Mouse (Mus musculus) heart, adult 9 months (tissue): Measurements from ENCODE around the gene Gm7257.

Experiments
- DNase-seq, 2 experiments: peaks; one replicate each; pipeline ENCODE4 v3.0.0; 2022; ENCODE audit warnings: low spot score in 2 of 2

Gm7257 gene

DNA sequence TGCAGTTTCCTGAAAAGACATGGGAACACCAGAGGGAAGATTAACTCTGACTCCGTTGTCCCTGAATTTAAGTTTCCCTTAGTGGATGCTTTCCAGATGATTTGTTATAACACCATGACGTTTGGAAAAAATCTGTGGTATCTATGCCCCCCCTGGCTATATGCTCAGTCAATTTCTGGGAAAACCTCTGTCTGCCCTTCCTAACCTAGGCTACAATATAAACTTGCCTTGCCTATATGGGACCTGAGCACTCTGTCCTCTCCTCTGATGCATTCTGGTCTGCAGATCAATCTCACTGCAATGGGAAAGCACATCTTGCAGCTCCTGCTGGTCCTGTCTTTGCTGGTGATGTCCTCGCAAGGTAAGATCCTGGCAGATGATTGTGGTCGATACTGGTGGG is at the start of gene Gm7257:
Gm7257 (plus strand) TSS at position 301 of the 400 bp plus-strand sequence.
- no peak for DNase-seq

DNA sequence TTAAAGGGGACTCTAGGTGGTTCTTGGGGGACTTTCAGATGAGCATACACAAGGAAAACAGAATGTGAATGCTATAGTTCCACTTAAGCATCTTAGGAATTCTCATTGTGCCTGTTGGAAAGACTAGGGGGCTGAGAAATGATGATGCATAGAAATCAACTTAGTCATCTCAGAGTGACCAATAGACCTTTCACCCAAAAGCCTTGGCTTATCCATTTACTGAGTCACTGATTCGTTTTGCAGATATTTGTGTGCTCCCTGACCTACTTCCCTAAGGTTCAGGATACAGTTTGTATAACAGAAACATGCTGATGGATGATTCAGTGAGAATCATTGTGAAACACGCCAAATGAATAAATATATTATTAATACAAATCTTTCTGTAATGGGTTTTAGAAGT is 28.7 kb upstream of the Gm7257 start:
- DNase-seq = no peak

DNA sequence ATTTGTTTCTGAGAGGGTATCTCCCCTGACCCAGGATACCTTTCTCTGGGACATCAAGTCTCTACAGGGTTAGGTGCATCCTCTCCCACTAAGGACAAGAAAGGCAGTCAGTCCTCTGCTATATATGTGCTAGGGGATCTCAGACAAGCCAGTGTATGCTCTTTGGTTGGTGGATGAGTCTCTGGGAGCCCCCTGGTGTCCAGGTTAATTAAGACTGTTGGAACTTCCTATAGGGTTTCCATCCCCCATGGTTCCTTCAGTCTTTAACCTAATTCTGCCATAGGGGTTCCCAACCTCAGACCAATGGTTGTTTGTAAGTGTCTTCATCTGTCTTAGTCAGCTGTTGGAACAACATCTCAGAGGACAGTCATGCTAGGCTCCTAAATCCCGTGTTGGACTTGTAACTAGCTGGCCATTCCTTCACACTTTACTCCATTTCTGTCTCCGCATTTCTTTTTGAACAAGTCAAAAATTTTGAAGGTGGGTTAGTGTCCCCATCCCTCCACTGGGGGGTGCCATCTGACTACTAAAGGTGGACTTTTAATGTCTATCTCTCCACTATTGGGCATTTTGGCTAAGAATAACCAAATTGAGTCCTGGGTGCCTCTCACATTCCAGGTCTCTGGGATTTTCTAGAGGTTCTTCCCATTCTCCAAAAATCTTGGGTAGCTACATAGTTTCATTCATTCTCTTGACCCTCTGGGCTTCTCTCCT is 3.5 kb downstream of the Gm7257 start:
- DNase-seq = no peak

DNA sequence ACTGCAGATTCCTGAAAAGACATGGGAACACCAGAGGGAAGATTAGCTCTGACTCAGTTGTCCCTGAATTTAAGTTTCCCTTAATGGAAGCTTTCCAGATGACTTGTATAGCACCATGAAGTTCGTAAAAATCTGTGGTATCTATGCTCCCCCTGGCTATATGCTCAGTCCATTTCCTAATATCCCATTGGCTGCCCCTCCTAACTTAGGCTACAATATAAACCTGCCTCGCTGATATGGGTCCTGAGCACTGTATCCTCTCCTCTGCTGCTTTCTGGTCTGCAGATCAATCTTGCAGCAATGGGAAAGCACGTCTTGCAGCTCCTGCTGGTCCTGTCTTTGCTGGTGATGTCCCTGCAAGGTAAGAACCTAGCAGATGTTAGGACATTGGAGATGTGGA is 43.7 kb downstream of the Gm7257 start, which contains the start of gene Gm9513:
Gm9513 (plus strand) TSS at position 301 of the 400 bp plus-strand sequence.
- DNase-seq = no peak
